In the genomic region with DNA sequence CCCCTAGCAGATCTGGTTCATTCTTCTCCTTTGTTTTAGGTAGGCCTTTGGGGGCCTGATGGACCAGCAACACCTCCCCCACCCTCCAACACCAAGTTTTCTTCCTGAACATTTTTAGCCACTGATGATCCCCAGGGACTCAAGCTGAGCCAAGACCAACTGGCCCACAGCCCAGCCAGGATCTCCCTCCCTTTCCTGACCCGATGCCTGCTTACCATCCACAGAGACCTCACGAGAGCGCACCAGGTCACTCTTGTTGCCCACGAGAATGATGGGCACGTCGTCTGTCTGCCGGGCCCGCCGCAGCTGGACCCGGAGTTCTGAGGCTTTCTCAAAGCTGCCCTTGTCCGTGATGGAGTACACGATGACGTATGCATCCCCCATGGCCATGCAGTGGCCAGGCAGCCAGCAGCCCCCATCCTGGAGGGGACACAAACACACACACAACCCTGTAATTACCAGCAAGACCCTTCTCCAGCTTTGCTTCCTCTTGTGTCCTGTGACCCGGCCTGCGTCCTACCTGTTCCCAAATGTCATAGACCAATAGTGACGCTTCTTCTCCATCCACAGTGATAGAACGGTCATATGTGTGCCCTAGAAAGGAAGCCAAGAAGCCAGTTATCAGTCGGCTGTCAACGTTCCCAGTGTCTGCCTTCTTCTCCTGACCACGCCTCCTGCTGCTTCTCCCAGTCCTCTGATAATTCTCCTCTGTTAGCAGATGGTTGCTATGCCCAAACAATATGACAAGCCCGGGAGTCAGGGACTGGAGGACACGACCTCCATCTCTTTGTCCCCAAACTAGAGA, we compare ENCODE assay signal across 8 mouse cellular contexts. TPM values are rescaled to one million over a fixed set of nuclear protein-coding genes. Genes with fewer than 3 reads are reported as not detected.
DNase-seq lines count a peak whose midpoint lies in the region; ATAC-seq and TF ChIP-seq lines count a peak whose summit lies in the region.

No protein-coding gene starts in this region.

- H3K27ac ChIP-seq in gastrocnemius, adult 2 months = peak overlapping the region; percentile 75

- peaks cover 70% of the 10 kb centered on the region for H3K4me1 ChIP-seq in megakaryocyte, embryonic 14.5 days

- DNase-seq in gastrocnemius, adult 2 months = peak; percentile 69
- peak; percentile 70 for DNase-seq in kidney, adult 11 months
- peak; percentile 30 for DNase-seq in lung, postnatal 36 days
- no peak for DNase-seq in embryo, embryonic 10.5 days (ENCODE audit: low spot score)
- DNase-seq in ovary, postnatal 10 days (ENCODE audit: low spot score) = no peak

- H3K9me3 ChIP-seq in megakaryocyte, embryonic 14.5 days = no peaks in the 10 kb centered on the region

- peak overlapping the region; percentile 1 for H3K4me3 ChIP-seq in megakaryocyte, embryonic 14.5 days (replicated peaks)
- peak overlapping the region; percentile 71 for H3K4me3 ChIP-seq in gastrocnemius, adult 2 months

- TF ChIP-seq CTCF in gastrocnemius, adult 2 months (IDR thresholded peaks at IDR 0.05) = no peak

- H3K27me3 ChIP-seq in megakaryocyte, embryonic 14.5 days (replicated peaks) = peaks cover 9% of the 10 kb centered on the region

- intact Hi-C loops in gastrocnemius, adult 2 months (cut with DNase I) = no loop called here

- H3K36me3 ChIP-seq in megakaryocyte, embryonic 14.5 days (replicated peaks; ENCODE audit: low read length) = peaks cover 11% of the 10 kb centered on the region

- no peak for ATAC-seq in megakaryocyte, adult 5-6 weeks (ENCODE audit: poor library complexity, severe bottlenecking)
- no peak for ATAC-seq in CD4-positive, CD25-positive, alpha-beta regulatory T cell, adult 4 months

RNA-seq across cellular contexts. Expression of a gene that starts 1.6 kb away (rescaled TPM):
- polyA plus RNA-seq in megakaryocyte, embryonic 14.5 days (2012; ENCODE audit: insufficient read depth, low replicate concordance) = 2.2 TPM in 1 of 2 replicates, not detected in the other
- 0.52 and 2.0 TPM in 2 replicates for total RNA-seq in megakaryocyte, adult 5-6 weeks (2015)
- total RNA-seq in megakaryocyte, adult 5-6 weeks (2017) = 0.73 and 1.5 TPM in 2 replicates
- total RNA-seq in gastrocnemius, adult 2 months (2021) = 1 to 10 TPM; 2.8 to 3.1 TPM
- 10 to 100 TPM; 12.1 to 12.8 TPM for polyA plus RNA-seq in CD4-positive, CD25-positive, alpha-beta regulatory T cell, adult 4 months (2017; shearing (Covaris generic))

RNA-seq across cellular contexts. Expression of a gene that starts 5.3 kb away (rescaled TPM):
- not detected in 2 replicates for polyA plus RNA-seq in megakaryocyte, embryonic 14.5 days (2012; ENCODE audit: insufficient read depth, low replicate concordance)
- not detected in 2 replicates for total RNA-seq in megakaryocyte, adult 5-6 weeks (2015)
- not detected in 2 replicates for total RNA-seq in megakaryocyte, adult 5-6 weeks (2017)
- total RNA-seq in gastrocnemius, adult 2 months (2021) = not detected
- polyA plus RNA-seq in CD4-positive, CD25-positive, alpha-beta regulatory T cell, adult 4 months (2017; shearing (Covaris generic)) = not detected

RNA-seq across cellular contexts. Expression of a gene that starts 12.3 kb away (rescaled TPM):
- 39.8 and 119 TPM in 2 replicates for polyA plus RNA-seq in megakaryocyte, embryonic 14.5 days (2012; ENCODE audit: insufficient read depth, low replicate concordance)
- total RNA-seq in megakaryocyte, adult 5-6 weeks (2015) = 18.9 and 25.7 TPM in 2 replicates
- total RNA-seq in megakaryocyte, adult 5-6 weeks (2017) = 15.1 and 28.2 TPM in 2 replicates
- total RNA-seq in gastrocnemius, adult 2 months (2021) = 10 to 100 TPM; 33.8 to 42.3 TPM
- 100 to 1,000 TPM; 113 to 122 TPM for polyA plus RNA-seq in CD4-positive, CD25-positive, alpha-beta regulatory T cell, adult 4 months (2017; shearing (Covaris generic))

RNA-seq across cellular contexts. Expression of a gene that starts 38.3 kb away (rescaled TPM):
- polyA plus RNA-seq in megakaryocyte, embryonic 14.5 days (2012; ENCODE audit: insufficient read depth, low replicate concordance) = 1.3 TPM in 1 of 2 replicates, not detected in the other
- total RNA-seq in megakaryocyte, adult 5-6 weeks (2015) = 6.8 TPM in 2 replicates
- total RNA-seq in megakaryocyte, adult 5-6 weeks (2017) = 6.1 and 6.6 TPM in 2 replicates
- 1 to 10 TPM; 4.0 to 4.6 TPM for total RNA-seq in gastrocnemius, adult 2 months (2021)
- polyA plus RNA-seq in CD4-positive, CD25-positive, alpha-beta regulatory T cell, adult 4 months (2017; shearing (Covaris generic)) = 10 to 100 TPM; 21.4 to 28.3 TPM

Comparison
In these comparisons a context has a peak if more than half of its experiments do, and no peak if none do; other contexts are left out.
1. DNase-seq: peak in gastrocnemius, adult 2 months (single experiment), kidney, adult 11 months (single experiment) and lung, postnatal 36 days (single experiment); none in embryo, embryonic 10.5 days (single experiment) and ovary, postnatal 10 days (single experiment).